Mouse (Mus musculus): ENCODE data around the gene Thbs2.

DNA sequence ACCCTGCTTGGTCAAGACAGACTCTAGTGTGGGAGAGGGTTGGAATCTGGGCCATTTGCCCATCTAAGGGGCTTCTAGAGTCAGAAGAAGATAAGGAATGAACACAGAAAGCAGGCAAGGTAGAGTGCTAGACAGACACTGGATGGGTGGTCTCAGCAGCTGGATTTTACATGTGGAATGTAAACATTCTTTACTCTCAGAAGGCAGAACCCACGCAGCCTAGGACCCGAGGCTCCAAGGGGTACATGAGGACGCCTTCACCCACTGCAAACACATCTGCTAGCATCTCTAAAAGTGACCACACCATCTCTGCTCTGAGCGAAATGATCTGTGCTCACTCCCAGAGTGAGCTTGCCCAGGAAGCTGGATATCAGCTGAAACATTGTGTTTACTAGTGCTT is 9.2 kb upstream of the Thbs2 start:
- TF ChIP-seq POLR2A (IDR thresholded peaks at IDR 0.05; ENCODE audit: borderline replicate concordance, insufficient read depth, low read length) = no peak
- no peak for TF ChIP-seq CTCF (IDR thresholded peaks at IDR 0.05; ENCODE audit: borderline replicate concordance, insufficient read depth, low read depth, low read length)

Data from cerebellum, adult 2 months (tissue).